Mouse (Mus musculus) lung, postnatal 0 days (tissue): Measurements from ENCODE around the gene A730071L15Rik. TPM values are rescaled to one million over a fixed set of nuclear protein-coding genes. Genes with fewer than 3 reads are reported as not detected.

Experiments used
- ATAC-seq: fragments of 200-750 bp; cut with Nextera tagmentation; 2 replicates; pipeline ENCODE4 v1.8.0; 2017; ENCODE audit warnings: moderate library complexity
- DNase-seq: peaks from one replicate; pipeline ENCODE4 v3.0.0-alpha.2; 2016; ENCODE audit warnings: low spot score
- H3K27ac ChIP-seq: fragments of 300-500 bp; sonication (generic); 2 replicates; pipeline ENCODE4 v1.5.1; 2014; ENCODE audit warnings: antibody characterized with exemption, mild to moderate bottlenecking, low read length, mixed read lengths
- H3K27me3 ChIP-seq: fragments of 300-500 bp; sonication (generic); replicated peaks from 2 replicates; pipeline ENCODE4 v1.6.1; 2014; ENCODE audit warnings: low read length, mixed read lengths; ENCODE audit not compliant: insufficient read depth
- H3K36me3 ChIP-seq: fragments of 300-500 bp; sonication (generic); 2 replicates; pipeline ENCODE4 v1.6.1; 2014; ENCODE audit warnings: low read length, mixed read lengths; ENCODE audit not compliant: insufficient read depth
- H3K4me1 ChIP-seq: fragments of 300-500 bp; sonication (generic); 2 replicates; pipeline ENCODE4 v1.6.1; 2014; ENCODE audit warnings: antibody characterized with exemption, low read depth, low read length, mixed read lengths; ENCODE audit not compliant: insufficient read depth
- H3K4me2 ChIP-seq: fragments of 300-500 bp; sonication (generic); replicated peaks from 2 replicates; pipeline ENCODE4 v1.6.1; 2014; ENCODE audit warnings: low read depth, mild to moderate bottlenecking, low read length, moderate library complexity, mixed read lengths
- H3K4me3 ChIP-seq: fragments of 300-500 bp; sonication (generic); 2 replicates; pipeline ENCODE4 v1.5.1; 2014; ENCODE audit warnings: low read depth, low read length
- H3K9ac ChIP-seq: fragments of 300-500 bp; sonication (generic); replicated peaks from 2 replicates; pipeline ENCODE4 v1.6.1; 2014; ENCODE audit warnings: low read depth, mild to moderate bottlenecking
- H3K9me3 ChIP-seq: fragments of 300-500 bp; sonication (generic); 2 replicates; pipeline ENCODE4 v1.6.1; 2016; ENCODE audit warnings: low read length, mixed read lengths
- CTCF ChIP-seq: IDR thresholded peaks from 2 replicates; pipeline ENCODE4 v1.5.1; 2016; ENCODE audit warnings: antibody characterized with exemption, mild to moderate bottlenecking
- EP300 ChIP-seq: IDR thresholded peaks from 2 replicates; pipeline ENCODE4 v1.6.1; 2016; ENCODE audit warnings: antibody characterized with exemption, mild to moderate bottlenecking, control low read depth
- WGBS: fragments of 180-500 bp; shearing (Covaris S2); extraction: QIAGEN DNeasy Blood & Tissue Kit; methylation state at CpG from one replicate; pipeline ENCODE4 v1.1.7; 2014; 5-methylcytosine and 5-hydroxymethylcytosine counted together
- polyA plus RNA-seq: library from polyadenylated mRNA; unstranded; fragments of >200 nt; fragmentation: Nextera tagmentation; extraction: Ambion mirVana; gene quantifications from 2 replicates; pipeline ENCODE4 v1.2.1, GENCODE M21; 2015

Gene A730071L15Rik
- polyA plus RNA-seq, 1 experiment from 2014 or later, result 0.50 TPM

- no peak overlapping the region for H3K4me2 ChIP-seq
- no peak for TF ChIP-seq EP300
- peak; percentile 98 for TF ChIP-seq CTCF
- ATAC-seq (peak; percentile 76), DNase-seq (peak; percentile 97)
- H3K4me3 ChIP-seq, result no peak overlapping the region
- H3K9ac ChIP-seq, result no peak overlapping the region
- 0% methylated on average over 2 of the region's 2 CpGs for WGBS
- H3K27me3 ChIP-seq, result no peaks in the 10 kb centered on the region
- 0 out of 2 replicates have a peak overlapping the region, but pooled peaks have one; percentile 12 for H3K27ac ChIP-seq
- no peaks in the 10 kb centered on the region for H3K9me3 ChIP-seq
- no peaks in the 10 kb centered on the region for H3K4me1 ChIP-seq
- peaks cover 11% of the 10 kb centered on the region; the same call in 1 of the 2 replicates for H3K36me3 ChIP-seq
Measured at GRCm38 (mm10) chr11:6187878-6188277, 12.0 kb upstream of the A730071L15Rik start.

DNA sequence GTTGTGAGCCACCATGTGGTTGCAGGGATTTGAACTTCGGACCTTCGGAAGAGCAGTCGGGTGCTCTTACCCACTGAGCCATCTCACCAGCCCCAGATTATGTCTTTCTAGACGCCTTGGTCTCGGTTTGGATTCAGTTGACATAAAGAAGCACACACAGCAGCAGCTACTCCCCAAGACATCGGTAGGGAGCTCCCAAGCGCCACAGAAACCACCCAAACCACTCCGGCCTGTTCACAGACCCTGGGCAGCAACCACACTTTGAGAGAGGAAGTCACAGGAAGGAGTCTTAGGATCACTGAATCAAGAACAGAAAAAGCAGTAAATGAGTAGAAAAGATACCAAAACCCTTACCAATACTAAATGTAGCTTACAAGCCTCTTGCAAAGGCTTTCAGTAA lies 3.0 kb upstream of the A730071L15Rik start:
- 86% methylated on average over 8 of the region's 8 CpGs for WGBS
- Histone ChIP-seq H3K9ac (no peak overlapping the region), H3K9me3 (no peaks in the 10 kb centered on the region), H3K36me3 (0 out of 2 replicates have a peak, but pooled peaks cover 6% of the 10 kb centered on the region), H3K27ac (no peak overlapping the region), H3K4me1 (peaks cover 14% of the 10 kb centered on the region; the same call in 1 of the 2 replicates), H3K27me3 (no peaks in the 10 kb centered on the region), H3K4me3 (no peak overlapping the region), H3K4me2 (no peak overlapping the region)
- no peak for TF ChIP-seq EP300
- no peak for TF ChIP-seq CTCF
- DNase-seq (no peak), ATAC-seq (no peak)

GRCm38 (mm10) chr11:6198449-6198848 lies 1.4 kb upstream of the A730071L15Rik start:
- H3K9ac ChIP-seq, result no peak overlapping the region
- no peaks in the 10 kb centered on the region for H3K27me3 ChIP-seq
- no peaks in the 10 kb centered on the region for H3K9me3 ChIP-seq
- ATAC-seq (no peak), DNase-seq (no peak)
- H3K27ac ChIP-seq, result no peak overlapping the region
- H3K4me1 ChIP-seq, result peaks cover 14% of the 10 kb centered on the region; the same call in 1 of the 2 replicates
- H3K36me3 ChIP-seq, result no peaks in the 10 kb centered on the region
- WGBS, result 90% methylated on average over 4 of the region's 4 CpGs
- TF ChIP-seq EP300, result no peak
- no peak for TF ChIP-seq CTCF
- no peak overlapping the region for H3K4me3 ChIP-seq
- H3K4me2 ChIP-seq, result 0 out of 2 replicates have a peak overlapping the region, but pooled peaks have one; percentile 93

DNA sequence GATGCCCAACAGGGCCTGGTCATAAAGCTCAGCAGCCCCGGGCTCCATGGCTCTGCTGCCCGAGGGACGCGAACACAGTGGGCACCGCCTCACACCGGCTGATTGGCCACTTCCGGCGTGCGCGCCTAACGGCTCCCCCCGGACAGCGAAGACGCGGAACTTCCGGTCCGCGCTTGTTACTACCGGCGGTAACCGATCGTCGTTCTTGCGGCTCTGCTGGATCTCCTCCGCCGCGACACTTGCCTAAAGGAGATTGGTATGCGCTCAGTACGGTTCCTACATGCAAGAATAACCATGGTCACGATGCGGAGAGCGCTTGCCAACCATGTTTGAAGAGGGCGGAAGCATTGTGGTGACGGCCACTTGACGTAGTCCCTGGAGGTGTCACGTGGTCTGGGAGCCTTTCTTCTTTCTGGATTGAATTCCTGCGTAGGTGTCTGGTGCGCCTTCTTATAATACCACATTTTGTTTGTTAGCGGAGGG lies 299 bp downstream of the A730071L15Rik start, which contains the start of gene Nudcd3:
Gene Nudcd3 (minus strand): TSS at position 329 of the 483 bp plus-strand sequence.
- Histone ChIP-seq H3K4me2 (peak within 1 kb of the TSS; percentile 93), H3K27ac (peak within 1 kb of the TSS; percentile 98), H3K4me1 (peaks cover 14% of the 10 kb centered on the region; the same call in 1 of the 2 replicates), H3K9ac (peak within 1 kb of the TSS; percentile 92), H3K27me3 (no peaks in the 10 kb centered on the region), H3K4me3 (peak within 1 kb of the TSS; percentile 89), H3K36me3 (no peaks in the 10 kb centered on the region), H3K9me3 (no peaks in the 10 kb centered on the region)
- DNase-seq (peak; percentile 96), ATAC-seq (peak; percentile 98)
- no peak for TF ChIP-seq CTCF
- no peak for TF ChIP-seq EP300
- under 1% methylated on average over 39 of the region's 39 CpGs for WGBS

DNA sequence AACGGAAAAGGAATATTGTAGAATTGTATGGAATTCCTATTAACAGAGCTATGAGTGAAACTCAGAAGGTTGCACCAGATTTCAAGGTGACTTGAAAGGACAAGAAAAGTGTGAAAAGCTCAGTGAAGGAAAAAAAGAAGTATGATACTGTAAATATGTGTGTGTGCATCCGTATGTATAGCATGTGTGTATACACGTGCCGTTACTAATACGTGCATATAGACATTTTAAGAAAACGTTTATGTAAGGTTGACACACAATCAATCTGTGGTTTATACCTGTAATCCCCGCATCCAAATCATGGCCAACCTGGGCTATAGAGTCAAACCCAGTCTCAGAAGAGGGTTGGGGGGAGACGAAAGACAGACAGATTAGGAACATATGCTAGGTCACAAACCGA lies 741 bp downstream of the A730071L15Rik start:
- DNase-seq (no peak), ATAC-seq (no peak)
- Histone ChIP-seq H3K27ac (peak overlapping the region; percentile 98), H3K4me2 (peak overlapping the region; percentile 93), H3K4me1 (peaks cover 14% of the 10 kb centered on the region; the same call in 1 of the 2 replicates), H3K9ac (0 out of 2 replicates have a peak overlapping the region, but pooled peaks have one; percentile 92), H3K9me3 (no peaks in the 10 kb centered on the region), H3K4me3 (peak overlapping the region; percentile 89), H3K36me3 (no peaks in the 10 kb centered on the region), H3K27me3 (no peaks in the 10 kb centered on the region)
- TF ChIP-seq CTCF (no peak), EP300 (no peak)
- WGBS, result 20% methylated on average over 9 of the region's 9 CpGs

- H3K9ac ChIP-seq, result no peak overlapping the region
- no peak for DNase-seq
- ATAC-seq, result no peak
- 74% methylated on average over 2 of the region's 2 CpGs for WGBS
- no peaks in the 10 kb centered on the region for H3K9me3 ChIP-seq
- H3K4me2 ChIP-seq, result no peak overlapping the region
- no peaks in the 10 kb centered on the region for H3K36me3 ChIP-seq
- H3K4me1 ChIP-seq, result no peaks in the 10 kb centered on the region
- no peak overlapping the region for H3K4me3 ChIP-seq
- H3K27ac ChIP-seq, result no peak overlapping the region
- TF ChIP-seq EP300 (no peak), CTCF (no peak)
- no peaks in the 10 kb centered on the region for H3K27me3 ChIP-seq
Measured at GRCm38 (mm10) chr11:6207090-6207489, 7.3 kb downstream of the A730071L15Rik start.
